Mouse (Mus musculus) liver, embryonic 14.5 days (tissue): ENCODE measurements around the gene Prrxl1.

Source experiments
- CTCF ChIP-seq: IDR thresholded peaks from 2 replicates; pipeline ENCODE4 v1.5.1; 2016; ENCODE audit warnings: antibody characterized with exemption, low read depth, control low read depth
- EP300 ChIP-seq: IDR thresholded peaks from 2 replicates; pipeline ENCODE4 v1.6.1; 2016; ENCODE audit warnings: antibody characterized with exemption, low read depth

DNA sequence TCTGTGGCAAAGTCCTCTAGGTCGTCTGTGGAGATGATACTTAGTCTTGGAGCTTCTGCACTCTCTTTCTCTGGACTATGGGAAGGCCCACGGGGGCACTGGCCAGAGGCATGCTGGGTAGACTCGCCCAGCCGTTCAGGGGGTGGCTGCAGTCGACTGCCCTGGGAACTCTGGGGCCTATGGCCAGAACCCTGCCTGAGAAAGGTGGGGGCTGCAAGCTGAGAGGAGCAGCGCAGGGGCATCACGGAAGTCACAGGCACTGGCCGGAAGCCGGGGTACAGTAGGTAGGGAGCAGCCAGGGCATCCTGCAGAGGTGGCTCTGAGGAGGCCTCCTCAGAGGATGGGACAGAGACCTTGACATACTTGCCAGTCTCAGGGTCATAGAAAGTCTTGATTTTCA lies 60.6 kb downstream of the Prrxl1 start:
- TF ChIP-seq EP300 (no peak), CTCF (no peak)
